Mouse (Mus musculus): Measurements from ENCODE around the gene Fam71f2. TPM values are rescaled to one million over a fixed set of nuclear protein-coding genes. Genes with fewer than 3 reads are reported as not detected.

Gene Fam71f2
- total RNA-seq, 2 experiments from 2014 or later: not detected

GRCm38 (mm10) chr6:29326961-29327360 is 47.6 kb downstream of the Fam71f2 start:
- no peak for ATAC-seq (replicated peaks; ENCODE audit: low FRiP score, poor library complexity, severe bottlenecking)

- no peak for ATAC-seq (replicated peaks; ENCODE audit: low FRiP score, poor library complexity, severe bottlenecking)
These were observed 50.1 kb downstream of the Fam71f2 start for GRCm38 (mm10) chr6:29329514-29329913.

Other genes with a start within 250 kb of the Fam71f2 start
- not detected in 2 replicates for gene Lep, start 219.4 kb upstream of the Fam71f2 start, total RNA-seq (2015; ENCODE audit: low replicate concordance)
- gene Lep, start 219.4 kb upstream of the Fam71f2 start, total RNA-seq (2017; ENCODE audit: low replicate concordance): not detected in 2 replicates
- gene Rbm28, start 114.6 kb upstream of the Fam71f2 start, total RNA-seq (2015; ENCODE audit: low replicate concordance): 16.9 and 17.6 TPM in 2 replicates
- gene Rbm28, start 114.6 kb upstream of the Fam71f2 start, total RNA-seq (2017; ENCODE audit: low replicate concordance): 12.3 and 12.9 TPM in 2 replicates
- not detected in 2 replicates for gene Prrt4, start 100.0 kb upstream of the Fam71f2 start, total RNA-seq (2015; ENCODE audit: low replicate concordance)
- gene Prrt4, start 100.0 kb upstream of the Fam71f2 start, total RNA-seq (2017; ENCODE audit: low replicate concordance): not detected in 2 replicates
- gene Impdh1, start 63.2 kb upstream of the Fam71f2 start, total RNA-seq (2015; ENCODE audit: low replicate concordance): 4.2 and 20.9 TPM in 2 replicates
- 2.9 and 11.0 TPM in 2 replicates for gene Impdh1, start 63.2 kb upstream of the Fam71f2 start, total RNA-seq (2017; ENCODE audit: low replicate concordance)
- gene Hilpda, start 7.1 kb upstream of the Fam71f2 start, total RNA-seq (2015; ENCODE audit: low replicate concordance): 1.7 and 2.2 TPM in 2 replicates
- gene Hilpda, start 7.1 kb upstream of the Fam71f2 start, total RNA-seq (2017; ENCODE audit: low replicate concordance): 0.90 and 6.9 TPM in 2 replicates
- gene Fam71f1, start 39.5 kb downstream of the Fam71f2 start, total RNA-seq (2015; ENCODE audit: low replicate concordance): not detected in 2 replicates
- not detected in 2 replicates for gene Fam71f1, start 39.5 kb downstream of the Fam71f2 start, total RNA-seq (2017; ENCODE audit: low replicate concordance)
- gene Calu, start 68.5 kb downstream of the Fam71f2 start, total RNA-seq (2015; ENCODE audit: low replicate concordance): 23.1 and 26.7 TPM in 2 replicates
- 41.5 and 53.8 TPM in 2 replicates for gene Calu, start 68.5 kb downstream of the Fam71f2 start, total RNA-seq (2017; ENCODE audit: low replicate concordance)
- gene Opn1sw, start 108.9 kb downstream of the Fam71f2 start, total RNA-seq (2015; ENCODE audit: low replicate concordance): not detected in 2 replicates
- gene Opn1sw, start 108.9 kb downstream of the Fam71f2 start, total RNA-seq (2017; ENCODE audit: low replicate concordance): not detected in 2 replicates
- gene Ccdc136, start 116.7 kb downstream of the Fam71f2 start, total RNA-seq (2015; ENCODE audit: low replicate concordance): not detected in 2 replicates
- not detected in 2 replicates for gene Ccdc136, start 116.7 kb downstream of the Fam71f2 start, total RNA-seq (2017; ENCODE audit: low replicate concordance)
- not detected in 2 replicates for gene Flnc, start 153.7 kb downstream of the Fam71f2 start, total RNA-seq (2015; ENCODE audit: low replicate concordance)
- not detected in 2 replicates for gene Flnc, start 153.7 kb downstream of the Fam71f2 start, total RNA-seq (2017; ENCODE audit: low replicate concordance)
- gene Atp6v1f, start 188.1 kb downstream of the Fam71f2 start, total RNA-seq (2015; ENCODE audit: low replicate concordance): 66.7 and 71.7 TPM in 2 replicates
- 24.1 and 45.5 TPM in 2 replicates for gene Atp6v1f, start 188.1 kb downstream of the Fam71f2 start, total RNA-seq (2017; ENCODE audit: low replicate concordance)
- gene Atp6v1fnb, start 191.8 kb downstream of the Fam71f2 start, total RNA-seq (2015; ENCODE audit: low replicate concordance): not detected in 2 replicates
- 0.64 TPM in 1 of 2 replicates, not detected in the other for gene Atp6v1fnb, start 191.8 kb downstream of the Fam71f2 start, total RNA-seq (2017; ENCODE audit: low replicate concordance)
- not detected in 2 replicates for gene Kcp, start 228.4 kb downstream of the Fam71f2 start, total RNA-seq (2015; ENCODE audit: low replicate concordance)
- not detected in 2 replicates for gene Kcp, start 228.4 kb downstream of the Fam71f2 start, total RNA-seq (2017; ENCODE audit: low replicate concordance)
- gene Irf5, start 247.0 kb downstream of the Fam71f2 start, total RNA-seq (2015; ENCODE audit: low replicate concordance): 2.5 and 9.7 TPM in 2 replicates
- 6.7 and 13.5 TPM in 2 replicates for gene Irf5, start 247.0 kb downstream of the Fam71f2 start, total RNA-seq (2017; ENCODE audit: low replicate concordance)

All from erythroid progenitor cell, adult 5-6 weeks (primary cell).